Mouse (Mus musculus) midbrain, embryonic 16.5 days (tissue): ENCODE measurements around the gene Olfr1317. TPM values are rescaled to one million over a fixed set of nuclear protein-coding genes. Genes with fewer than 3 reads are reported as not detected.

Source experiments
- ATAC-seq: fragments of 200-750 bp; cut with Nextera tagmentation; 2 replicates; pipeline ENCODE4 v1.8.0; 2017; ENCODE audit warnings: moderate TSS enrichment
- H3K27ac ChIP-seq: fragments of 300-500 bp; sonication (generic); 2 replicates; pipeline ENCODE4 v1.5.1; 2014; ENCODE audit warnings: mild to moderate bottlenecking, low read length, mixed read lengths
- H3K27me3 ChIP-seq: fragments of 300-500 bp; sonication (generic); 2 replicates; pipeline ENCODE4 v1.6.1; 2014; ENCODE audit warnings: low read depth, low read length, mixed read lengths; ENCODE audit not compliant: control insufficient read depth, insufficient read depth
- H3K36me3 ChIP-seq: fragments of 300-500 bp; sonication (generic); 2 replicates; pipeline ENCODE4 v1.6.1; 2014; ENCODE audit warnings: mild to moderate bottlenecking, low read length, moderate library complexity, mixed read lengths; ENCODE audit not compliant: control insufficient read depth, insufficient read depth
- H3K4me1 ChIP-seq: fragments of 300-500 bp; sonication (generic); 2 replicates; pipeline ENCODE4 v1.6.1; 2014; ENCODE audit warnings: mild to moderate bottlenecking, low read length, mixed read lengths; ENCODE audit not compliant: control insufficient read depth, insufficient read depth
- H3K4me2 ChIP-seq: fragments of 300-500 bp; sonication (generic); 2 replicates; pipeline ENCODE4 v1.6.1; 2014; ENCODE audit warnings: mild to moderate bottlenecking, low read length, mixed read lengths
- H3K4me3 ChIP-seq: fragments of 300-500 bp; sonication (generic); 2 replicates; pipeline ENCODE4 v1.5.1; 2014; ENCODE audit warnings: low read depth, mild to moderate bottlenecking, low read length, moderate library complexity, mixed read lengths
- H3K9ac ChIP-seq: fragments of 300-500 bp; sonication (generic); 2 replicates; pipeline ENCODE4 v1.6.1; 2014; ENCODE audit warnings: low read depth, low read length, mixed read lengths
- H3K9me3 ChIP-seq: fragments of 300-500 bp; sonication (generic); replicated peaks from 2 replicates; pipeline ENCODE4 v1.6.1; 2014; ENCODE audit warnings: mild to moderate bottlenecking, low read length, mixed read lengths; ENCODE audit not compliant: control insufficient read depth, poor library complexity, severe bottlenecking
- WGBS: fragments of 180-500 bp; shearing (Covaris S2); extraction: QIAGEN DNeasy Blood & Tissue Kit; methylation state at CpG from one replicate; pipeline ENCODE4 v1.1.7; 2014; 5-methylcytosine and 5-hydroxymethylcytosine counted together
- polyA plus RNA-seq: library from polyadenylated mRNA; unstranded; fragments of >200 nt; fragmentation: Nextera tagmentation; extraction: Ambion mirVana; gene quantifications from 2 replicates; pipeline ENCODE4 v1.2.1, GENCODE M21; 2015

Gene Olfr1317
- not detected in 2 replicates for polyA plus RNA-seq

DNA sequence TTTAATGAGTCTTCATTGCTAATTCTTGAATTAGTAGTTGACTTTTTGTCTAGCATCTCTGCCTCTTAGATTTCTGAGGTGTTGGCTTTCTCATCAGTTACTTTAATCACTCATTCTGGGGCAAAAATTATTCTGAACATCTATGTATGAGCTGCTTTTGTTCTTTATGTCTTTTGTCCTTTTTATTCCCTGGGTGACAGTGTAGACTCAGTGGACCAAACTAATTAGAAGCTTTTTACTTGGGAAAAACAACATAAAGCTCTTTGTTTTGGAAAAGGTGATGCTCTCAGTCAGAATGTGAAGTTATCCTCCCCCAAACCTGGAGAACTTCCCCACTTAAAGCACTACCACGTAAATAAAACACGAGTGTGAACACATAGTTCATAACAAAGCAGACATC is at the start of gene Olfr1317:
TSS of gene Olfr1317 (plus strand) at position 301 of the 400 bp plus-strand sequence.
- 75% methylated on average over 2 of the region's 2 CpGs for WGBS
- Histone ChIP-seq H3K4me1 (no peaks in the 10 kb centered on the region), H3K4me2 (no peak within 1 kb of the TSS), H3K36me3 (no peaks in the 10 kb centered on the region), H3K4me3 (no peak within 1 kb of the TSS), H3K9me3 (no peaks in the 10 kb centered on the region), H3K9ac (no peak within 1 kb of the TSS), H3K27ac (no peak within 1 kb of the TSS), H3K27me3 (no peaks in the 10 kb centered on the region)
- ATAC-seq = no peak

DNA sequence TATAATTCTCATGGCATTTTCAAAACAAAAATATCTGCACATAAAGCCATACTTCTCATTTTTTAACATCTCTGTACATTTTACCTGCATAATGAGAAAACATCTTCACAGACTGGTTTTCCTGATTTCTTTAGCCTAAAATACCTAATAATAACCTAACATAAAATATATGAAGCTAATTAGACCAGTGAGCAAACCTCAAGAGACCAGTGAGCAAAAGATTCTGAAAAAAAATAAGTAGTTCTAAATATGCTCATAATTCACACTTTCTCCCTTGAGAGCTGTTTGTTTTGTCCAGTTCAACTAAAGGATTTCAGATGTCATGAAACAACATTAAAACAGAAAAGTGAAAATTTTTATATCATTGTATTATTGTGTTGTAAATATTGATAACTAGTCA is 43.4 kb upstream of the Olfr1317 start, which contains the start of gene Olfr1314:
TSS of gene Olfr1314 (minus strand) at position 101 of the 400 bp plus-strand sequence.
- Histone ChIP-seq H3K36me3 (no peaks in the 10 kb centered on the region), H3K9me3 (no peaks in the 10 kb centered on the region), H3K9ac (no peak within 1 kb of the TSS), H3K27ac (no peak within 1 kb of the TSS), H3K4me1 (no peaks in the 10 kb centered on the region), H3K4me2 (no peak within 1 kb of the TSS), H3K4me3 (no peak within 1 kb of the TSS), H3K27me3 (no peaks in the 10 kb centered on the region)
- ATAC-seq = no peak

DNA sequence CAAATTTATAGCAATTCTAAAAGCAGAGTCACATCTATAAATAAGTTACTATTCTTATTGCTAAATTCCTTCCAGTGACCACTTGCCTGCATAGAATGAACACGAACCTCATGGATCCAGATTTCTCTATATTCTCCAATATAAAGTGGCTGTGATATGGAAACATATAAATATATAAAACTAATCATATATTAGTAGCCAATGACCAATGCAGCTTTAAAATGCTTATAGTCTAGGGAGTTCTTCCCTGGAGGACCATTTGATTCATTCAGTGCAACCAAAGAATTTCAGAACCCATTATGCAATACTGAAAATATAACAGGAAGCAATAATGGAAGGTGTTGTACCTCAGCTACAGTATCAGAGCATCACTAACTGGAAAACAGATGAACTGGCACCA is 24.8 kb upstream of the Olfr1317 start, which contains the start of gene Olfr1315-ps1:
TSS of gene Olfr1315-ps1 (minus strand) at position 101 of the 400 bp plus-strand sequence.
- WGBS = 77% methylated on average over 1 of the region's 1 CpGs
- Histone ChIP-seq H3K9me3 (no peaks in the 10 kb centered on the region), H3K36me3 (no peaks in the 10 kb centered on the region), H3K4me2 (no peak within 1 kb of the TSS), H3K9ac (no peak within 1 kb of the TSS), H3K27me3 (no peaks in the 10 kb centered on the region), H3K4me1 (no peaks in the 10 kb centered on the region), H3K27ac (no peak within 1 kb of the TSS), H3K4me3 (no peak within 1 kb of the TSS)
- ATAC-seq = no peak

DNA sequence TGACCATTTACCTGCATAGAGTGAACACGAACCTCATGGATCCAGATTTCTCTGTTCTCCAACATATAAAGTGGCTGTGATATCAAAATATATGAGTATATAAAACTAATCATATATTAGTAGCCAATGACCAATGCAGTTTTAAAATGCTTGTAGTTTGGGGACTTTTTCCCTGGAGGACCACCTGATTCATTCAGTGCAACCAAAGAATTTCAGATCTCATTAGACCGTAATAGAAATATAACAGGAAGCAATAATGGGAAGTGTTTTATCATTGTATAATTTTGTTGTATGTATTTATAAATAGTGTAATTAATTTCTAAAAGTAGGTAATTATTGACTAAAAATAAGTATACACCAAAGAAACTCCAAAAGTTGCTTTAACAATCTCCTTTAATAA is 5.3 kb upstream of the Olfr1317 start, which contains the start of gene Olfr1316:
TSS of gene Olfr1316 (minus strand) at position 101 of the 400 bp plus-strand sequence.
- no peak for ATAC-seq
- WGBS = 93% methylated on average over 2 of the region's 2 CpGs

DNA sequence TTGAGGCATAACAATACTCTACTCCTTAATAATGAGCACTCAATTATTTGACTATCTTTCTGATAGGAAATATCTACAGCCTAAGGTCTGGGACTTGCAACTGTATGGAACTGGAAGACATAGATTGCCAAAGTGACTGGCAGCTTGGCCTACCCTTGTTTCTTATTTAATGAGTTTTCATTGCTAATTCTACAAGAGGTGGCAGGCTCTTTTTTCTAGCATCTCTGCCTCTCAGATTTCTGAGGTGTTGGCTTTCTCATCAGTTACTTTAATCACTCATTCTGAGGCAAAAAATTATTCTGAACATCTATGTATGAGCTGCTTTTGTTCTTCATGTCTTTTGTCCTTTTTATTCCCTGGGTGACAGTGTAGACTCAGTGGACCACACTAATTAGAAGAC is 13.8 kb downstream of the Olfr1317 start, which contains the start of gene Olfr1318:
TSS of gene Olfr1318 (plus strand) at position 301 of the 400 bp plus-strand sequence.
- no peak within 1 kb of the TSS for H3K27ac ChIP-seq
- H3K4me2 ChIP-seq = no peak within 1 kb of the TSS
- H3K4me1 ChIP-seq = no peaks in the 10 kb centered on the region
- no peak within 1 kb of the TSS for H3K9ac ChIP-seq
- H3K4me3 ChIP-seq = no peak within 1 kb of the TSS
- no peak for ATAC-seq
- no peaks in the 10 kb centered on the region for H3K9me3 ChIP-seq
- no peaks in the 10 kb centered on the region for H3K36me3 ChIP-seq
- H3K27me3 ChIP-seq = no peaks in the 10 kb centered on the region

More for the DNA sequence above, 5.3 kb upstream of the Olfr1317 start, which contains the start of gene Olfr1316:
- H3K27ac ChIP-seq = no peak within 1 kb of the TSS
- H3K9ac ChIP-seq = no peak within 1 kb of the TSS
- no peaks in the 10 kb centered on the region for H3K36me3 ChIP-seq
- H3K27me3 ChIP-seq = no peaks in the 10 kb centered on the region
- no peak within 1 kb of the TSS for H3K4me3 ChIP-seq
- no peak within 1 kb of the TSS for H3K4me2 ChIP-seq
- no peaks in the 10 kb centered on the region for H3K4me1 ChIP-seq
- H3K9me3 ChIP-seq = no peaks in the 10 kb centered on the region

Other genes with a start within 250 kb of the Olfr1317 start
- not detected in 2 replicates for gene Olfr1306, start 224.1 kb upstream of the Olfr1317 start, polyA plus RNA-seq
- gene Olfr1307, start 190.9 kb upstream of the Olfr1317 start, polyA plus RNA-seq = not detected in 2 replicates
- not detected in 2 replicates for gene Olfr1308, start 175.4 kb upstream of the Olfr1317 start, polyA plus RNA-seq
- gene Olfr1309, start 150.0 kb upstream of the Olfr1317 start, polyA plus RNA-seq = not detected in 2 replicates
- not detected in 2 replicates for gene Olfr1310, start 127.6 kb upstream of the Olfr1317 start, polyA plus RNA-seq
- not detected in 2 replicates for gene Olfr1311, start 115.9 kb upstream of the Olfr1317 start, polyA plus RNA-seq
- gene Olfr1312, start 90.1 kb upstream of the Olfr1317 start, polyA plus RNA-seq = not detected in 2 replicates
- gene Olfr1313, start 62.5 kb upstream of the Olfr1317 start, polyA plus RNA-seq = not detected in 2 replicates
- not detected in 2 replicates for gene Olfr1314, start 43.5 kb upstream of the Olfr1317 start, polyA plus RNA-seq
- gene Olfr1315-ps1, start 24.9 kb upstream of the Olfr1317 start, polyA plus RNA-seq = not detected in 2 replicates
- not detected in 2 replicates for gene Olfr1316, start 5.4 kb upstream of the Olfr1317 start, polyA plus RNA-seq
- 0.08 TPM in 1 of 2 replicates, not detected in the other for gene Olfr1318, start 13.9 kb downstream of the Olfr1317 start, polyA plus RNA-seq
- 22.6 and 24.5 TPM in 2 replicates for gene Lpcat4, start 99.1 kb downstream of the Olfr1317 start, polyA plus RNA-seq
- not detected in 2 replicates for gene Nutm1, start 119.0 kb downstream of the Olfr1317 start, polyA plus RNA-seq
- gene Nop10, start 121.6 kb downstream of the Olfr1317 start, polyA plus RNA-seq = 153 and 155 TPM in 2 replicates
- gene Slc12a6, start 125.5 kb downstream of the Olfr1317 start, polyA plus RNA-seq = 19.2 and 20.8 TPM in 2 replicates
- gene Gm21985, start 126.0 kb downstream of the Olfr1317 start, polyA plus RNA-seq = 0.08 TPM in 1 of 2 replicates, not detected in the other
- 179 and 195 TPM in 2 replicates for gene Emc4, start 227.7 kb downstream of the Olfr1317 start, polyA plus RNA-seq
- 30.7 and 32.0 TPM in 2 replicates for gene Katnbl1, start 238.9 kb downstream of the Olfr1317 start, polyA plus RNA-seq